Mouse (Mus musculus) ES-Bruce4 (cell line): Measurements from ENCODE around the gene Atp8b3.

Experiments
- CTCF ChIP-seq: IDR thresholded peaks from one replicate; pipeline ENCODE4 v1.8.1; 2011; ENCODE audit warnings: low read depth, low read length
- EP300 ChIP-seq: IDR thresholded peaks from 2 replicates; pipeline ENCODE4 v1.6.1; 2011; ENCODE audit warnings: low read depth, low read length; ENCODE audit not compliant: insufficient read depth

GRCm38 (mm10) chr10:80561116-80561944, 22.4 kb upstream of the Atp8b3 start, which contains the start of gene Rexo1:
- TF ChIP-seq CTCF (peak; percentile 82), EP300 (no peak)
